Mouse (Mus musculus) B cell, adult 2 months (primary cell): ENCODE results near the gene Sh3pxd2a.
A peak's percentile ranks its signal among the peaks of the same experiment; 100 is the strongest.

Source experiments
- DNase-seq, 2 experiments: peaks; one replicate each; pipeline ENCODE4 v3.0.0; 2022

The Sh3pxd2a gene

GRCm38 (mm10) chr19:47464304-47465241, at the start of gene Sh3pxd2a:
Sh3pxd2a (minus strand) TSS chr19:47464401.
- DNase-seq: peak; percentile 35 to 47

GRCm38 (mm10) chr19:47513618-47513897, 49.4 kb upstream of the Sh3pxd2a start:
- no peak for DNase-seq

- DNase-seq: no peak
Measured at GRCm38 (mm10) chr19:47512794-47513617, 48.8 kb upstream of the Sh3pxd2a start.

GRCm38 (mm10) chr19:47511958-47512357, 47.8 kb upstream of the Sh3pxd2a start:
- no peak for DNase-seq

- no peak for DNase-seq
Measured at GRCm38 (mm10) chr19:47511294-47511675, 47.1 kb upstream of the Sh3pxd2a start.

GRCm38 (mm10) chr19:47510473-47511293, 46.5 kb upstream of the Sh3pxd2a start:
- peak; percentile 14 to 26 for DNase-seq

GRCm38 (mm10) chr19:47510135-47510472, 45.9 kb upstream of the Sh3pxd2a start:
- DNase-seq: no peak

GRCm38 (mm10) chr19:47508771-47509281, 44.6 kb upstream of the Sh3pxd2a start:
- peak; percentile 25 to 35 for DNase-seq

- no peak for DNase-seq
Measured at GRCm38 (mm10) chr19:47508191-47508590, 44.0 kb upstream of the Sh3pxd2a start.

GRCm38 (mm10) chr19:47507128-47508121, 43.2 kb upstream of the Sh3pxd2a start:
- peak; percentile 76 to 81 for DNase-seq

- peak; percentile 41 to 46 for DNase-seq
Measured at GRCm38 (mm10) chr19:47503625-47504024, 39.4 kb upstream of the Sh3pxd2a start.

- DNase-seq: peak; percentile 20 to 24
Measured at GRCm38 (mm10) chr19:47502563-47502962, 38.4 kb upstream of the Sh3pxd2a start.

GRCm38 (mm10) chr19:47500389-47501011, 36.3 kb upstream of the Sh3pxd2a start:
- DNase-seq: no peak

GRCm38 (mm10) chr19:47499841-47500240, 35.6 kb upstream of the Sh3pxd2a start:
- no peak for DNase-seq

GRCm38 (mm10) chr19:47498942-47499341, 34.7 kb upstream of the Sh3pxd2a start:
- no peak for DNase-seq

GRCm38 (mm10) chr19:47497736-47498135, 33.5 kb upstream of the Sh3pxd2a start:
- no peak for DNase-seq

- DNase-seq: no peak
Measured at GRCm38 (mm10) chr19:47497313-47497712, 33.1 kb upstream of the Sh3pxd2a start.

- DNase-seq: no peak
Measured at GRCm38 (mm10) chr19:47493017-47493997, 29.1 kb upstream of the Sh3pxd2a start.

- no peak for DNase-seq
Measured at GRCm38 (mm10) chr19:47492422-47492821, 28.2 kb upstream of the Sh3pxd2a start.

- DNase-seq: no peak
Measured at GRCm38 (mm10) chr19:47491853-47492252, 27.7 kb upstream of the Sh3pxd2a start.
